Mouse (Mus musculus): ENCODE data around the gene Hivep3.

Hivep3 gene

DNA sequence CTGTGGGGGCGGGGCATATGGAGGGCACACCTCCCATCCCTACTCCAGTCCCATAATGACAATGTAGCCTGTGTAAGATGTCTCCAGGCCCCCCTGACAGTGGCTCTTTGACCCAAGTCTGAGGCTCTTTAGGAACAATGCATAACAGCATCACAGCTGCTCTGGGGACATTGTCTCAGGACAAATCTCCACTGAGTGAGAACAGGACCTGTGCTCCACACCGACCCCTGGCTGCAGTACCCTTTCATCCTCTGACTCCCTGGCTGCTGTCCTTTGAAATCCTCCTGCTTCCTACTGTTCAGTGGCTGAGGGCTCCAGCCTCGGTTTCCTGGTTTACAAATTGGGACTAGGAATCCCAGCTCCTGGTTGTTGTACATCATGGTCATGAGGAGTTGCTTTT, 269.4 kb downstream of the Hivep3 start:
- in situ Hi-C loops (cut with MboI, MseI) = no loop called here

DNA sequence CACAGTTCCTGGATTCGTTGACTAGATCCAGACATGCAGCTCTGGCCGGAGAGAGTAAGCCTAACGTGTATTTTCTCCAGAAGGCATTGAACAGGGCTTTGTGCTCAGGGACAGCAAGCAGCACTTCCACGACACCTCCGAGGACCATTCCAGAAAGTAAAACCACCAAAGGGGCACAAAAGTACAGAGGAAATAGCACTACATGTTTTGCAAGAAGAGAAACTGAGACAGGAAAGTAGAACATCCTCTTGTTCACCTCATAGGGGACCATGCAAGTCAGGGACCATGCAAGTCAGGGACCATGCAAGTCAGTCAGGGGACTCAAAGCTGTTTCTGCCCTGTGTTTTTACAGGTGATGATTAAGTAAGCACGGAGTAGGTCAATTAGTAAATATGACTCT, 272.5 kb downstream of the Hivep3 start:
- in situ Hi-C loops (cut with MboI, MseI) = no loop called here

DNA sequence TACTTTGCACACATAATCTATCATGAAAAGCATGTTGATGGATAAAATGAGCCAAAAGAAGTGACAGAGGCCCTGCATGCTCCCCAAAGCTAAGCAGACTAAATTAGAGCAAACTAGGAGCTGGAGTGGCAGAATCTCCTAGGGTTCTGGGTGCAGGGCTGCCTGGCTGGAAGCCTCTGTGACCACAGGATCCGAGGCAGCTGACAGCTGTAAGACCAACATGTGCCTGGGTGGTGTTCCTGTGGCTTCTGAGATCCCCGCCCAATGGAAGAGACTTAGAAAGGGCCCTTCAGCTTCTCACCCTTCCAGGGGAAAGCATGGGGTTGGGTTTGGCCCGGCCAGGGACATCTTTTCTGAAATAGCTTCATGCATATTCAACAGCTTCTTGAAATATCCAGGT, 274.3 kb downstream of the Hivep3 start:
- in situ Hi-C loops (cut with MboI, MseI) = no loop called here

DNA sequence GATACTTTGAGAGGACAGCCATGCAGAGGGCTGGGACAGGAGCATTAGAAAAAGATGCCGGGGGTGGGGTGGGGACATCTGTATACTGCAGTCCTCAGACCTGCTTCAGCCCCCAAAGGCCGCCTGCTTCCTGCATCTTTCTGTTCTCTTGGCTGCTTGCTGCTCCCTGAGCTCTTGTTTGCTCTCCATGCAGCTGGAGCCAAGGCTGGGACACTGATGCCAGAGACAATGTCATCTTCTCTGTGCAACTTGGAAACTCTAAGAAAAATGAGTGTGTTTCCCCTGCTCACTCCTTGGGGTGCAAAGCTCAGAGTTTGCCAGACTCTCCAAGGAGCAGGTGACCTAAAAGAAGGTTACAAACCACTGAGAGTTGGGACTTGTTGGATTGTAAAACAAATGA, 275.6 kb downstream of the Hivep3 start:
- in situ Hi-C loops (cut with MboI, MseI) = no loop called here

DNA sequence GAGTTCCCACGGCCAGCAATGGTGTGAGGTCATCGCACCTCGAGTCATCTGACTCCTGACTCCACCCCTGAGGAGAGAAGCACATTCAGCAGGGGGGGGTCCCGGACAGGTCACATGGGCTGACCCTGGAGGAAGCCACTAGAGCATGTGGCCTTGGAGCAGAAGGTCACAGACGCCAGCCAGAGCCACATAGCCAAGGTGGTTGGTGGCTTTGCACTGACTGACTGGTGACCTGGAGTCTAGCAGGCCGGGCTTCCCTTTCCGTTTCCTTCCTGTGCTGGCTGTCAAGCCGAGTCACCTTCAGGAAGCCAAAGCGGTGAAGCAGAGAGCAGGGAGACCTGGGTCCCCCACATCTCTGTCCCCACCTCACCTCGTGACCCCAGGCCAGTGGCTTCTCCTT, 278.2 kb downstream of the Hivep3 start:
- in situ Hi-C loops (cut with MboI, MseI) = loop anchor here (10.0 kb wide), 1 partner anchor 493 kb away; no protein-coding TSS in a partner anchor

DNA sequence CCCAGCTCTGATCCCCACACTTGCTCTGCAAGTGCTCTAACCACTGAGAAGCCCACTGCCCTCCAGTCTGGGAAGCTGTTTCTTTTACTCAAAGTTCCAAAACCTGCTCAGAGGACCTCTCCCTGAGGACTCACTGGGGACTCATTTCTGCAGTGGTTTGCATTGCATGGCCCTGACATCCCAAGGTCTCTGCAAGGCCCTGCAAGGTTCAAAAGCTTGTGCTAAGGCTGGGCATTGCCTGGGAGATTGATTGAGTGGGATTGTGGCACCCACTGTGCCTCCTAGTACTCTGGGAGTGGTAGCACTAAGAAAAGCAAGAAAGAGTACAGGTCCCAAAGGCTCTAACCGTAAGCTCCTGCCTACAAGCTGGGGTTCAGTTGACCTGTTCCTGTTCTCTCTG, 279.3 kb downstream of the Hivep3 start:
- in situ Hi-C loops (cut with MboI, MseI) = loop anchor here (10.0 kb wide), 1 partner anchor 492 kb away; no protein-coding TSS in a partner anchor

DNA sequence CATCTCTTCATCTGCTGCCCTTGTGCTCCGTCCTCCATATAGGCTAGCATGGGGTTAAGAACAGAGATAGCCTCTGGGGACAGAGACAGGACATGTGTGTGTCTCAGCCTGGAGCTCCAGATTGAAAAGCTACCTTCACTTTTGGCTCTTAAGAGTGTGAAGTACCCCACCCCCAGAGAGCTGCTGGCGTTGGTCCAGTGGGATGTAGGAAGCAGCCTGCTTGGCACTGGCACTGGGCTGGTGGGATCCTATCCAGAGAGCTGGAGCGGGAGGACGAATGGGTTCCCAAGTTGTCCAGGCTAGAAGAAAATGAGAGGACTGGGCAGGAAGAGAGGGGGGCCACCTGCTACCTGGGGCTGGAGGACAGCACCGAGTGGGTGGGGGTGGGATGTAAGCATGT, 284.8 kb downstream of the Hivep3 start:
- in situ Hi-C loops (cut with MboI, MseI) = loop anchor here (10.0 kb wide), 1 partner anchor 486 kb away; no protein-coding TSS in a partner anchor

DNA sequence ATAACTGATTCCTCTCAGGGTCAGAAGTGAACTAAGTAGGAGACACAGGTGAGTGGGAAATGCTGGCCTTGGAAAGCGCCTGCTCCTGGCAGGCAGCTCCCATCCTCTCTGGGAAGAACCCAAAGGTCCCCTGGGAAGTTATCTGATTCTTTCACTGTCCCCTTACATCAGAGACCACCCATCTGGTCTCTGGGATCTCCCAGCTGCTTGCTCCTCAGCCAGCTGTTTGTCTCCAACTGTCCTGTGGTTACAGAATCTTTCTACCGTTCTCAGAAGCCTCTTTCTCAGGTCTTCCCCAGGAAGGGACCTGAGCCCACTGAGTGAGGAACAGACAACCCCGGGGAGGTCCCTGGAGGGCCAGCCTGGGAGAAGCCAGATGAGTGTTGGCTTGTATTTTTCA, 288.8 kb downstream of the Hivep3 start:
- in situ Hi-C loops (cut with MboI, MseI) = loop anchor here (10.0 kb wide), 1 partner anchor 48 kb away; no protein-coding TSS in a partner anchor

DNA sequence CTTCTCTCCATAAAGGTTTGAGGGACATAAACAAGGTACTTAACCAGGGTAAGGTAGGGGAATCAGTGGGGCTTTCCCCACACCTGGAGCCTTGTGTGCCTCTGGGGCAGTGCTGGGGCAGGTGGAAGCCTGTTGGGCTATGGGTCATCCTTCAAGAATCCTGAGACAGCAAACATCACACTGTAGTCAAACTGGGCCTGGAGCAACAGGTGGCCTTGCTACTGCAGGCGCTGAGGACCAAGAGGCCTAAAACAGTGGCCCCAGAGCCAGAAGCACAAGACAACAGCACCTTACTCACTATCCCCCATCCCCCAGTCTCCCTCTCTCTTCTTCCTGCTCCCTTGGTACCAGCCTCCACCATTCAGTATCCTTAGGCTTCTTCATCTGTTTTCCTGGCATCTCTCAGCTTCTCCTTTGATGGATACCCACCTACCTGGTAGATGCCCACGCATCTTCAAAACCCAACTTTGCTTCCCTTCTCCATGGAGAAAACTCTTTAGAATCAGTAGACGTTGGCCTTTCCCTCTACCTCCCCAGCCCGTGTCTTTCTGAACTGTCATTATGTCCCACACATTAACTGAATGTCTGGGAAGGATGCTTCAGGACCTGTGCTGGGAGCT, 289.7 kb downstream of the Hivep3 start:
- in situ Hi-C loops (cut with MboI, MseI) = loop anchor here (10.0 kb wide), 1 partner anchor 49 kb away; no protein-coding TSS in a partner anchor

DNA sequence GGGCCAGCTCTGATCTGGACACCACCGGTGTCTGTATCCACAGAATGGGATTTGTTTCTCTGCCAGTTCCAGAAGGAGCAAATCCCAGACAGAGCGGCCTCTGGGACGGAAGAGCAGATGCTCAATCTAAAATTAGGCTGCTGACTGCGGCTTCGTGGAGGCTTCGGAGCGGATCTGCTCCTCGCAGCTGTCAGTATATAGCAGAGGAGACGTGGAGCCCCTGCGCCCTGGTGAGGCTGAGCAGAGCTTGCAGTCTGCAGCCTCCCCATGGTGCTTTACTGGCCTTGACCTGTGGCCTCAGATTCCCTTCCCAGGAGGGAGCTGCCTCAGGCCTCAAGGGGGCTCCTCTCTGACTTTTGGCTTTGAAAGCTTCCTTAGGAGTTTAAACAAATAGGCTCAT, 290.5 kb downstream of the Hivep3 start:
- in situ Hi-C loops (cut with MboI, MseI) = loop anchor here (10.0 kb wide), 1 partner anchor 49 kb away; no protein-coding TSS in a partner anchor

DNA sequence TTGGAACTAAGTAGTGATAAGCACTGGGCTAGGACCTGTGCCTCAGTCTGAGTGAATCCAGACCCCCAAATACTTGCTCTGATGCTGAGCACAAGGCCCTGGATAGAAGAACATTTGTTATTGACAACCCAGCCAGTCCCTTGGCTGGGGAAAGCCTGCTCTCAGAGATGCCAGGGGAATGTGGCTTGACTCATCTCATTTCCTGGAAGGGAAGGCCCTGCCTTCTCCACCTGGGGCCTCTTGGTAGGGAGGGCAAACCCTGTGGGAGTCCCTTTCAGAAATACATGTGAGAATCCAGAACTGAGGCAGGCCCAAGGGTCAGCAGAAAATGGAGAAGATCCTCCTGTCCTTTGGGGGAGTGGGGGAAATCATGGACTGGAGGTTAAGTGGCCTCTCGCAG, 294.1 kb downstream of the Hivep3 start:
- in situ Hi-C loops (cut with MboI, MseI) = loop anchor here (10.0 kb wide), 1 partner anchor 53 kb away; no protein-coding TSS in a partner anchor

DNA sequence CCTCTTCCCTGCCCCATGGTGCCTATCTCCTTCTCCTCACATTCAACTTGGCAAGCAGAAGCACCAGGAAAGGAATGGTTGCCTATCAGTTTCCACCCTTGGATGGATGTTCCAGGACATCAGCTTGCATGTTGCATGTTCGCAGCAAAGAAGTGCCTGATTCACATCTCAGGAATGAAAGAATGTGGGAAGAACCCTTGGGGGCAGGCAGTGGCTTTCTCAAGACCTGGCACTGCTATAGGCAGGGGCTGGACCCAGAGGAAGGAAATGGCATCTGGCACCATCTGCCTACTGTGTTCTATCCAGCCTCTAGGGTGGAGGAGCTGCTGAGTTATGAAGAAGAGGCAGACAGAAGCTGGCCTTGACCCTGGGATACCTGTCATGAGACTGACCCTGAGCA, 296.4 kb downstream of the Hivep3 start:
- in situ Hi-C loops (cut with MboI, MseI) = loop anchor here (5.0 to 10.0 kb wide), 3 partner anchors 55 to 108 kb away; no protein-coding TSS in a partner anchor

DNA sequence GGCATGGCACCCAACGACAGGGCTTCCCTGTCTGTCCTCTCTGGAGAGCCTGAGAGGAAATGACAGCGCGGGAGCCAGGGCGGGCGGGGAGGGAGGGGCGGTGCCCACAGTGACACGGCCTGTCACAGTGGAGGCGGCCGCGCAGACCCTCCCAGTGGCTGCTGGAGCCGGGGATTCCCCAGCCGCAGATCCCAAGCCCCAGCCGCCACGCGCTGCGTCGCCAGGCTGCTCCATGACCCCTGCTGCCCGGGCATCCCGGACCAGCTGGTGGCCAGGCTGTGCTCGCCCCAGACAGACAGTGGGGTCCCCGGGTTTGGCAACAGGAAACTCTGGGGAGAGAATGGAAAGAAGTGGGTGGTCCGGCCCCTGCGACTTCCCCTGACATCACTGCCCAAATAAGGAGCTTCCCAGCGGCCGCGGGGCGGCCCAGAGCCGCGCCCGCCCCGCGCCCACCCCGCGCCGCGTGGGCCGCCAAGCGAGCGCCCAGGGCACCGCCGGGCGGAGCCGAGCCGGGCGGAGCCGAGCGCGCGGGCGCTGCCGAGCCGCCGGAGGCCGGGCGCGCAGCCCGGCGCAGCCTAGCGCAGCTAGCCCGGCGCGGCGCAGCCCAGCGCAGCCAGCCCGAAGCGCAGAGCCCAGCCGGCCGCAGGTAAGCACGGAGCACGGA, 298.9 kb downstream of the Hivep3 start:
- in situ Hi-C loops (cut with MboI, MseI) = loop anchor here (5.0 kb wide), 2 partner anchors 70 to 110 kb away; no protein-coding TSS in a partner anchor

DNA sequence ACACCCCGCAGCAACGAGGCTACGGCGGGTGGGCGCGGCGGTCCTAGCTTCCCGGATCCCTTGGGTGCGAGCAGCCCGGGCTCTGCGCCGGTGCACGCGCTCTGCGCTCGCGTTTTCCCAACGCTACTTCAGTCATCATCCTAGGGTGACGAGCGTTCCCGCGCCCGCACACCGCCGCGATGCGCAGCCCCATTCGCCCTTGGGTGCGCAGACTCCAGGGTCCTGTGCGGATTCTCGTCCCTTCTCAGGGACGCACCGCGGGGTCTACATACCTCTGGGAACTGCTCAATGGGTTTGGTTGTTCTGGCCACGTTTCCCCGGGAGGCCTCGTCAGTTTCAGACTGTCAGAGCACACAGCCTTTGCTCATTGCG, 299.4 kb downstream of the Hivep3 start:
- in situ Hi-C loops (cut with MboI, MseI) = loop anchor here (5.0 kb wide), 2 partner anchors 69 to 111 kb away; no protein-coding TSS in a partner anchor

DNA sequence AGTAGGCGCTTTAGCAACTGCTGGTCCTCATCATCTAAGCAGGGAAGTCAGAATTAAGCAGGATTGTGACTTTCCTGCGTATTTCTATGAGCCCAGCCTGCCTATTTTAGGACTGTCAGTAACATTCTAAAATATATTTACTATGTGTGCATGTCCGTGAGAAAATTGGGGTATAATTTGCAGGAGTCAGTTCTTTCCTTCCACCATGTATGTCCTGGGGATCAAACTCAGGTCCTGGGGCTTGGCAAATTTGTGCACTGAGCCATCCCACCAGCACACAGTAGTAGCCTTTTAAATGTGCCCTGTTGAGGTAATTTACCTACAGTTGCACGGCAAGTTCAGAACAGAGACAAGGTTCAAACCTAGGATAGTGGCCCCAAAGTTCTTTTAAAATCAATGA, 302.7 kb downstream of the Hivep3 start:
- in situ Hi-C loops (cut with MboI, MseI) = no loop called here

DNA sequence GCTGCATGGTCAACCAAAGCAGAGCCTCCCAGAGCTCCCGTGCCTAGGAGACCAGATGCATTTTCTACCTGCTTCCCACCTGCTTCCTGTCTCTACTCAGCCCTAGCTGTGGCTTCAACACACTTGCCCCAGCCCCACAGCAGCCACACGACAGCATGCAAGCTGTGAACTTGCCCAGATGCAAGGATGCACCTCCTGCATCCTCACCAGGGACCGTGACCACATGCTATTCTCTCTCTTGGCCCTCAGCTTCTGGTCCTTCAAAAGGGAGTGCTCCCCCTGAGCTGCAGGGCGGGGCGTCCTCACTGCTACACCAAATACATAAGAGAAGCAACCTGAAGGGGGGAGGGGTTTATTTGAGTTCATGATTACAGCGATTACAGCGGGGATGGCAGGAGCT, 303.4 kb downstream of the Hivep3 start:
- in situ Hi-C loops (cut with MboI, MseI) = no loop called here

DNA sequence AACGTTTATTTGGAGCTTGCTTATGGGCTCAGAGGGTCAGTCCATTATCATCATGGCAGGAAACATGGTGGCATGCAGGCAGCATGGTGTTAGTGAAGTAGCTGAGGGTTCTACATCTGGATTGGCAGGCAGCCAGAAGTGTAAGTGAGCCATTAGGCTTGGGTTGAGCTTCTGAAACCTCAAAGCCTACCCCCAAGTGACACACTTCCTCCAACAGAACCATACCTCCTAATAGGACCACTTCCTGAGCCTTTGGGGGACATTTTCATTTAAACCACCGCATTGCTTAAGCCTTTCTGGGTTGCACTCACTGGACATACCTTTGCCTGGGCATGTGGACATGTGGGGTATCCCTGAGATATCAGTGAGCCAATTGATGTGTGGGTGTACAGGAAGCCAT, 307.9 kb downstream of the Hivep3 start:
- in situ Hi-C loops (cut with MboI, MseI) = no loop called here

DNA sequence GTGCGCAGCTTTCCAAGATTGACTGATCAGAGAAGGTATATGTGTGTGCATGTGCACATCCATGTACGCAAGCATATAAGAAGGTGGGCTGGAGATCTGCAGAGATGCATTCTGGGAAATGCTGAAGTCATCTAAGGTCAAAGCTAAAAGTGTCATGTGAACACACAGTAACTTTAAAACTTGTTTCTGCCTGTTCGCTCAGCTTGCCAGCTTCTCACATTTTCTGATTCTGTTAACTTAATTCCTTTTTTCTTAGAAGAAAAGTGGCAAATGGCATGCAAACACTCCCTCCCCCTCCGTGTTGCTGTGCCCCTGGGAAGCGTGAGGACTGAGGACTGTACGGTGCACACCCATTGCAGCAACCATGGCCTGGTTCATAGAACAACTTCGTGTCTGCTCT, 308.9 kb downstream of the Hivep3 start:
- in situ Hi-C loops (cut with MboI, MseI) = no loop called here

DNA sequence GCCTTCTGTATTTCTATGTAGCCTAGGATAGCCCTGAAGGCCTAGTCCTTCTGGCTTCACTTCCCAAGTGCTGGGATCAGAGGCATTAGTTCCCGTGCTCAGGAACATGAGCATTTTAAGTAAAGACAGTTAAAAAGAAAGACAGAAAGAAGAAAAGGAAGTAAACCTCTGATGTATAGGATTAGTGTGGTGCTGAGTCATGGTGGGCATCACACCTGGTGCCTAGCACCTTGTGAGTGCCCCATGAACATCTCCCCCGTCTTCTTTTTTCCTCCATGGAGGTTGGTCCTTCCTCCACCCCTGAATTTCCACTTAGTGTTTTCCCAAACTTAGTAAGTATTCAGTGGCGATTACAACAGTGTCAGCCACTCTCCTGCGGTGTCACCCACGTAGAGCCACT, 311.0 kb downstream of the Hivep3 start:
- in situ Hi-C loops (cut with MboI, MseI) = no loop called here

DNA sequence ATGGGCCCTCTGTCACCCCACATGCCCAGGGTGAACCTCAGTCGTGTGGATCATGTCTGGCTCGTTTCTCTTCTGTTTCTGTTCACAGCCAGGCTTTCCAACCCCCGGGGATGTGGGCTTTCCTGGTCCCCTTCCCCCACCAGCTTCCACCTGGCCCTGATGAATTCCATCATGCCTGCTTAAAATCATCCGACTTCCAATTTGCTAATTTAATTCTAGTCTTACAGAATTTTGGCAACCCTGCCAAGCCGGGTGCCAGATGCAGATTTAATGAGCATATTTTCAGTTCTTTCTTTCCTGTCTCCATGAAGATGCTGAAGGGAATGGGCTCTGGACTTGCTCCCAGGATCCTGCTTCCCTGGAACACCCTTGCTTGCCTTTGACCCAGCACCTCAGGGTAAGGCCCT, 311.6 kb downstream of the Hivep3 start:
- in situ Hi-C loops (cut with MboI, MseI) = no loop called here

DNA sequence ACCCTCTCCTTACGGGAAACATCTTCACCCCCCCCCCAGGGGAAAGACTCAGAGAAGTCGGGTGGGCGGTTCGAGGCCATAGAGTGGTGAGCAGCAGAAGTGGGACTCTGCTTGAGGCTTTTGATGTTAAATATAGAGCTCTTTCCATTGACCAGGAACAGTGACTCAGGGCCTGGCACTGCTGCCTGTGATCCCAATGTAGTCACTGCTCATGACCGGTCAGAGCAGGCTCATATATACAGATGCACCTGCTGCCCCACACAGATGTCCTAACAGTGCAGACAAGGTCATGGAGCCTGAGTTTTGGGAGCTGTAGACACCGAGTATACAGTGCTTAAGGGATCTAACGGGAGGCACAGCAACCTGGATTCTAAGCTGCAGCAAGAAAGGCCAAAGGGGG, 312.3 kb downstream of the Hivep3 start:
- in situ Hi-C loops (cut with MboI, MseI) = no loop called here

DNA sequence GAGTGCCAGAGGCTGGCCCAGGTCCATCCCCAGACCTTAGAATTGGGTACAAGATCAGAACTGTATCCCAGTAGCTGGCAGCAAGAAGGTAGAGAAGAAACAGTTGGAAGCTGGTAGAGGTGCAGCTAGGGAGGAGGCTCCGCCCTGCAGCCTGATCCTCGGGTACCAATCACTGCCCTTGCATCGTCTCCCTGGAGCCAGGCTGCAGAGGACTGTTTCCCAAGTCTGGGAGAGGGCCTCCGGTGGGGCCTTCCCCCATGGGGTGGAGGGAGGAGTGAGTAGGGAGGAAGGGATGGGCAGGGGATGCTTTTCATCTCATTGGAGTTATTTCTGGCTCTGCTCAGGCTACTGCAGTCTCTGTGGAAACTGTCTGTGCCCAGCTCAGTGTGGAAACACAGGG, 313.5 kb downstream of the Hivep3 start:
- in situ Hi-C loops (cut with MboI, MseI) = no loop called here

DNA sequence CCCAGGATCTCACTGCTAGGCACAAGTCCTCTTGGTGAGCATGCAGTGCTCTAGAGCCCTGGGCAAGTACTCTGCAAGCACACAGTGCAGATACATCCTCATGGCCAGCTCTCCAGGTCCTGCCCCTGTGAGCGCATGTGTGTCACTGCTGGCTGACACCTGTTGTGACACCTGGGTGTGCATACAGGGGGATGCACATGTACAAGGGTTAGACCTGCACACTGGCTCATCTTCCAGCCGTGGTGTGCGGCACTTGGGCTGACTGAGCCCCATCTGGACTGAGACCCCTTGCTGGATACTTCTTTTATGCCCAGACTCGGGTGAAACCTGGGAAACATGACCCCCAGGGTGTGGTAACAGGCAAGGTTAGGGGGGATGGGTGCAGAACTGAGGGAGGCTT, 314.7 kb downstream of the Hivep3 start:
- in situ Hi-C loops (cut with MboI, MseI) = no loop called here
